In the genomic region with DNA sequence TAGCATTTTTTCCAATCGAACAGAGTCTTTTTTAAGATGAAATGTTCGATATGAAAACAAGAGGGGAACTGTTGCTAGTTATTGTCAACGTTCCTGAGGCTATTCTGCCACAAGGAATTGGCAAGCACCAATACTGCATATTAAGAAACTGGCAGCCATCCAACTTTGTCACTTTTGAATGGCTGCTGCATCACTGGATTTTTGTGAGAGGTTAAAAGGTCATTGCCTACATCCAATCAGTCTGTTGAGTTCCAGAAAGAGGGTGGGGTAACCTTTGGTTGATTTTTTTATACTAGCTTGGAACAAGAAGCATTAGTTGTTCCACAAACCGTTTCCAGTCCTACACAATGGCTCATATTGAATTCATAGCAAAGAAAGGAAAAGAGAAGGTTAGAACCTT, we compare ENCODE assay signal across 12 mouse cellular contexts.
DNase-seq lines count a peak whose midpoint lies in the region; ATAC-seq and TF ChIP-seq lines count a peak whose summit lies in the region.
"Had no signal": no experiment of that assay in that cellular context is flagged by ENCODE, and none has a peak within 500 bp of the region (broad histone marks: within the 10 kb centered on the region; RNA-seq: fewer than 3 reads in every experiment).

No protein-coding gene starts in this region.

- no peak overlapping the region for H3K4me2 ChIP-seq in heart, postnatal 0 days (ENCODE audit: low read depth, low read length)
- H3K4me2 ChIP-seq in heart, embryonic 11.5 days = no peak overlapping the region
- no peak overlapping the region for H3K4me2 ChIP-seq in midbrain, embryonic 14.5 days (ENCODE audit: low read length)
- no peak overlapping the region for H3K4me2 ChIP-seq in midbrain, embryonic 16.5 days (ENCODE audit: low read length)
- no peak overlapping the region for H3K4me2 ChIP-seq in forebrain, postnatal 0 days (ENCODE audit: low read depth)
- H3K4me2 ChIP-seq: heart, embryonic 12.5 days; kidney, embryonic 15.5 days had no signal

- 32% methylated on average over 4 of the region's 4 CpGs for WGBS in heart, postnatal 0 days
- WGBS in heart, embryonic 11.5 days (ENCODE audit: insufficient replicate concordance) = 66% methylated on average over 4 of the region's 4 CpGs
- WGBS in midbrain, embryonic 14.5 days = 63% methylated on average over 4 of the region's 4 CpGs
- 66% methylated on average over 4 of the region's 4 CpGs for WGBS in midbrain, embryonic 16.5 days
- WGBS in forebrain, postnatal 0 days = 26% methylated on average over 4 of the region's 4 CpGs

- TF ChIP-seq CTCF in heart, postnatal 0 days (IDR thresholded peaks at IDR 0.05; ENCODE audit: low read depth) = no peak
- TF ChIP-seq CTCF in forebrain, postnatal 0 days (IDR thresholded peaks at IDR 0.05; ENCODE audit: low read depth) = no peak

- peak; percentile 33; the same call in 1 of the 2 replicates for ATAC-seq in heart, postnatal 0 days (ENCODE audit: insufficient read depth, low read depth)
- no peak for ATAC-seq in heart, embryonic 11.5 days (replicated peaks; ENCODE audit: insufficient number of reproducible peaks, low FRiP score, low TSS enrichment)
- peak; percentile 37; the same call in 1 of the 2 replicates for ATAC-seq in midbrain, embryonic 14.5 days (ENCODE audit: low FRiP score, low TSS enrichment)
- ATAC-seq in midbrain, embryonic 16.5 days = no peak
- no peak; the same call in 1 of the 2 replicates for ATAC-seq in forebrain, postnatal 0 days
- ATAC-seq: CD4-positive, CD25-positive, alpha-beta regulatory T cell, adult 4 months had no signal

- no peak overlapping the region for H3K9ac ChIP-seq in heart, postnatal 0 days (replicated peaks; ENCODE audit: low read depth, low read length)
- H3K9ac ChIP-seq in heart, embryonic 11.5 days (ENCODE audit: low read depth, low read length) = no peak overlapping the region
- no peak overlapping the region for H3K9ac ChIP-seq in midbrain, embryonic 14.5 days (replicated peaks; ENCODE audit: low read length)
- H3K9ac ChIP-seq in midbrain, embryonic 16.5 days (ENCODE audit: low read depth, low read length) = no peak overlapping the region
- no peak overlapping the region for H3K9ac ChIP-seq in forebrain, postnatal 0 days
- H3K9ac ChIP-seq: heart, embryonic 12.5 days; kidney, embryonic 15.5 days had no signal

- H3K27ac ChIP-seq in heart, postnatal 0 days (ENCODE audit: low read depth) = no peak overlapping the region
- H3K27ac ChIP-seq in heart, embryonic 11.5 days (ENCODE audit: low read depth, low read length) = no peak overlapping the region
- no peak overlapping the region for H3K27ac ChIP-seq in midbrain, embryonic 14.5 days (replicated peaks; ENCODE audit: low read depth, low read length)
- no peak overlapping the region for H3K27ac ChIP-seq in midbrain, embryonic 16.5 days (ENCODE audit: low read length)
- H3K27ac ChIP-seq in forebrain, postnatal 0 days (ENCODE audit: low read depth, low read length) = no peak overlapping the region
- H3K27ac ChIP-seq: kidney, embryonic 15.5 days had no signal

- TF ChIP-seq EP300 in heart, postnatal 0 days (IDR thresholded peaks at IDR 0.05; ENCODE audit: low read depth) = no peak

- H3K4me3 ChIP-seq in heart, postnatal 0 days (ENCODE audit: low read depth, low read length) = no peak overlapping the region
- no peak overlapping the region for H3K4me3 ChIP-seq in heart, embryonic 11.5 days (ENCODE audit: low read depth, low read length)
- H3K4me3 ChIP-seq in midbrain, embryonic 14.5 days (replicated peaks; ENCODE audit: low read depth, low read length) = no peak overlapping the region
- H3K4me3 ChIP-seq in midbrain, embryonic 16.5 days (ENCODE audit: low read depth, low read length) = no peak overlapping the region
- H3K4me3 ChIP-seq in forebrain, postnatal 0 days (ENCODE audit: low read depth, low read length) = no peak overlapping the region
- H3K4me3 ChIP-seq: heart, embryonic 12.5 days; kidney, embryonic 15.5 days; myocyte had no signal

- DNase-seq in heart, postnatal 0 days (ENCODE audit: low spot score) = no peak
- DNase-seq in midbrain, embryonic 14.5 days = peak; percentile 36
- DNase-seq in forebrain, postnatal 0 days = peak; percentile 38
- DNase-seq in retina, embryonic 14.5 days (ENCODE audit: low spot score) = peak; percentile 2
- no peak for DNase-seq in left cerebral cortex, adult 18-20 months (ENCODE audit: low spot score in 2 of 2)
- DNase-seq: adrenal gland, postnatal 36 days had no signal

- H3K4me1 ChIP-seq in heart, postnatal 0 days (ENCODE audit: control insufficient read depth, insufficient read depth) = no peaks in the 10 kb centered on the region
- no peaks in the 10 kb centered on the region for H3K4me1 ChIP-seq in heart, embryonic 11.5 days (ENCODE audit: control insufficient read depth, insufficient read depth, low read length)
- H3K4me1 ChIP-seq in midbrain, embryonic 14.5 days (ENCODE audit: control insufficient read depth, insufficient read depth, low read length) = no peaks in the 10 kb centered on the region
- no peaks in the 10 kb centered on the region for H3K4me1 ChIP-seq in midbrain, embryonic 16.5 days (ENCODE audit: control insufficient read depth, insufficient read depth, low read length)
- no peaks in the 10 kb centered on the region for H3K4me1 ChIP-seq in forebrain, postnatal 0 days (ENCODE audit: insufficient read depth)
- H3K4me1 ChIP-seq: heart, embryonic 12.5 days; kidney, embryonic 15.5 days had no signal

- H3K36me3 ChIP-seq in heart, postnatal 0 days (replicated peaks; ENCODE audit: control insufficient read depth, insufficient read depth, low read length) = no peaks in the 10 kb centered on the region
- no peaks in the 10 kb centered on the region for H3K36me3 ChIP-seq in heart, embryonic 11.5 days (ENCODE audit: control insufficient read depth, insufficient read depth, low read length)
- no peaks in the 10 kb centered on the region for H3K36me3 ChIP-seq in midbrain, embryonic 14.5 days (ENCODE audit: control insufficient read depth, insufficient read depth, low read length)
- no peaks in the 10 kb centered on the region for H3K36me3 ChIP-seq in midbrain, embryonic 16.5 days (ENCODE audit: control insufficient read depth, insufficient read depth, low read length)
- H3K36me3 ChIP-seq in forebrain, postnatal 0 days (ENCODE audit: insufficient read depth) = no peaks in the 10 kb centered on the region
- H3K36me3 ChIP-seq: heart, embryonic 12.5 days; kidney, embryonic 15.5 days had no signal

- no peaks in the 10 kb centered on the region for H3K27me3 ChIP-seq in heart, postnatal 0 days (ENCODE audit: control insufficient read depth, insufficient read depth, low read length)
- no peaks in the 10 kb centered on the region for H3K27me3 ChIP-seq in heart, embryonic 11.5 days (ENCODE audit: control insufficient read depth, insufficient read depth, low read length)
- H3K27me3 ChIP-seq in midbrain, embryonic 14.5 days (ENCODE audit: control insufficient read depth, insufficient read depth, low read length) = no peaks in the 10 kb centered on the region
- no peaks in the 10 kb centered on the region for H3K27me3 ChIP-seq in midbrain, embryonic 16.5 days (ENCODE audit: control insufficient read depth, insufficient read depth, low read depth, low read length)
- no peaks in the 10 kb centered on the region for H3K27me3 ChIP-seq in forebrain, postnatal 0 days (ENCODE audit: insufficient read depth, low read length)
- H3K27me3 ChIP-seq: heart, embryonic 12.5 days; kidney, embryonic 15.5 days had no signal

- H3K9me3 ChIP-seq in heart, postnatal 0 days (replicated peaks; ENCODE audit: control insufficient read depth, low read length) = no peaks in the 10 kb centered on the region
- H3K9me3 ChIP-seq in heart, embryonic 11.5 days (replicated peaks; ENCODE audit: control insufficient read depth, low read length) = no peaks in the 10 kb centered on the region
- H3K9me3 ChIP-seq in midbrain, embryonic 14.5 days (ENCODE audit: control insufficient read depth, low read length) = no peaks in the 10 kb centered on the region
- no peaks in the 10 kb centered on the region for H3K9me3 ChIP-seq in midbrain, embryonic 16.5 days (replicated peaks; ENCODE audit: control insufficient read depth, low read length, poor library complexity, severe bottlenecking)
- H3K9me3 ChIP-seq in forebrain, postnatal 0 days (ENCODE audit: low read length) = no peaks in the 10 kb centered on the region
- H3K9me3 ChIP-seq: heart, embryonic 12.5 days; kidney, embryonic 15.5 days had no signal

Comparison
In these comparisons a context has a peak if more than half of its experiments do, and no peak if none do; other contexts are left out.
1. ATAC-seq: peak in heart, postnatal 0 days (single experiment) and midbrain, embryonic 14.5 days (single experiment); none in heart, embryonic 11.5 days (single experiment), midbrain, embryonic 16.5 days (single experiment) and forebrain, postnatal 0 days (single experiment).
2. DNase-seq: peak in midbrain, embryonic 14.5 days (single experiment), forebrain, postnatal 0 days (single experiment) and retina, embryonic 14.5 days (single experiment); none in heart, postnatal 0 days (single experiment) and left cerebral cortex, adult 18-20 months (0 of 2).